Mouse (Mus musculus) liver, embryonic 14.5 days (tissue): ENCODE measurements around the gene Tango2. TPM values are rescaled to one million over a fixed set of nuclear protein-coding genes. Genes with fewer than 3 reads are reported as not detected.

Source experiments
- ATAC-seq: fragments of 200-750 bp; cut with Nextera tagmentation; 2 replicates; pipeline ENCODE4 v1.8.0; 2017; ENCODE audit warnings: moderate number of reproducible peaks, mild to moderate bottlenecking, moderate library complexity; ENCODE audit not compliant: insufficient read depth
- DNase-seq, 3 experiments: peaks; one replicate each; pipeline ENCODE4 v3.0.0-alpha.2; 2012 to 2013; ENCODE audit warnings: low read depth in 3 of 3, low spot score in 3 of 3
- H3K27ac ChIP-seq: fragments of 300-500 bp; sonication (generic); 2 replicates; pipeline ENCODE4 v1.5.1; 2014; ENCODE audit warnings: moderate library complexity, mild to moderate bottlenecking, control low read depth, inconsistent platforms
- H3K27me3 ChIP-seq: fragments of 300-500 bp; sonication (generic); 2 replicates; pipeline ENCODE4 v1.6.1; 2014; ENCODE audit warnings: mild to moderate bottlenecking, low read length, moderate library complexity; ENCODE audit not compliant: control insufficient read depth, insufficient read depth
- H3K36me3 ChIP-seq: fragments of 300-500 bp; sonication (generic); replicated peaks from 2 replicates; pipeline ENCODE4 v1.6.1; 2014; ENCODE audit warnings: low read depth; ENCODE audit not compliant: control insufficient read depth, insufficient read depth
- H3K4me1 ChIP-seq, 2 experiments: fragments of 200-500 bp in 1 of 2; fragments of 300-500 bp in 1 of 2; sonication (generic) in 1 of 2; replicated peaks; 2 replicates each; pipeline ENCODE4 v1.6.1; 2012 to 2014; ENCODE audit warnings: antibody characterized with exemption in 1 of 2, inconsistent platforms in 1 of 2, low read length in 1 of 2; ENCODE audit not compliant: control insufficient read depth in 2 of 2, insufficient read depth in 2 of 2
- H3K4me2 ChIP-seq: fragments of 300-500 bp; sonication (generic); 2 replicates; pipeline ENCODE4 v1.6.1; 2014; ENCODE audit warnings: low read depth, mild to moderate bottlenecking, control low read depth, moderate library complexity
- H3K4me3 ChIP-seq, 2 experiments: fragments of 200-500 bp in 1 of 2; fragments of 300-500 bp in 1 of 2; sonication (generic) in 1 of 2; 2 replicates each; pipeline ENCODE4 v1.5.1; 2012 to 2014; ENCODE audit warnings: low read depth in 2 of 2, low read length in 2 of 2, mild to moderate bottlenecking in 2 of 2, control low read depth in 1 of 2, inconsistent platforms in 1 of 2, moderate library complexity in 1 of 2; ENCODE audit not compliant: insufficient read depth in 1 of 2
- H3K9ac ChIP-seq: fragments of 300-500 bp; sonication (generic); replicated peaks from 2 replicates; pipeline ENCODE4 v1.6.1; 2014; ENCODE audit warnings: mild to moderate bottlenecking, control low read depth, moderate library complexity
- H3K9me3 ChIP-seq: fragments of 300-500 bp; sonication (generic); 2 replicates; pipeline ENCODE4 v1.6.1; 2016; ENCODE audit warnings: low read length, mixed read lengths; ENCODE audit not compliant: control insufficient read depth
- CTCF ChIP-seq: IDR thresholded peaks from 2 replicates; pipeline ENCODE4 v1.5.1; 2016; ENCODE audit warnings: antibody characterized with exemption, low read depth, control low read depth
- EP300 ChIP-seq: IDR thresholded peaks from 2 replicates; pipeline ENCODE4 v1.6.1; 2016; ENCODE audit warnings: antibody characterized with exemption, low read depth
- WGBS: fragments of 180-500 bp; shearing (Covaris S2); extraction: QIAGEN DNeasy Blood & Tissue Kit; methylation state at CpG from one replicate; pipeline ENCODE4 v1.1.7; 2014; ENCODE audit not compliant: insufficient replicate concordance; 5-methylcytosine and 5-hydroxymethylcytosine counted together
- polyA plus RNA-seq, 2 experiments: library from polyadenylated mRNA; depleted of rRNA in 1 of 2; stranded (reverse) in 1 of 2; unstranded in 1 of 2; fragments of >200 nt; fragmentation: Nextera tagmentation in 1 of 2; extraction: Ambion mirVana in 1 of 2; gene quantifications; 2 replicates each; pipeline versions ENCODE4 v1.2.1 to v1.2.3; 2012 to 2014

Tango2 gene
- polyA plus RNA-seq, 2 experiments: 44.5 to 58.8 TPM

DNA sequence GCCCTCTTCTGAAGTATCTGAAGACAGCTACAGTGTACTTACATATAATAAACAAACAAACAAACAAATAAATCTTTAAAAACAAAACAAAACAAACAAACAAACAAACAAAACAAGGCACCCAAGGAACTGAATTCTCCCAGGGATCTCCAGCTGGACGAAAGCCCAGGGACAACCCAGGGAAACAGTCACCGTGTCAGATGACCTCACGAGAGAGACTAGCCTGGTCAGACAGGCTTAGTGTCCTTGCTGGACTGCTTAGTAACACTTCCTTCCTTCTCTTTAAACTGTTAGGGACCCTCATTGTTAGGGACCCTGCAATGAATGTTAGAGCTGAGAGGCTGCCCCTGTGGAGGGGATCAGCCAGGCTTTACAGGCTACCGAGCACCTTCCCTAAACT, 10.6 kb downstream of the Tango2 start:
- ATAC-seq: no peak
- no peak for TF ChIP-seq EP300
- no peak for TF ChIP-seq CTCF
- Histone ChIP-seq H3K4me3 (no peak overlapping the region), H3K36me3 (peaks cover 47% of the 10 kb centered on the region), H3K27me3 (no peaks in the 10 kb centered on the region), H3K9me3 (no peaks in the 10 kb centered on the region), H3K4me1 (peaks cover 8 to 20% of the 10 kb centered on the region in 2 experiments), H3K9ac (no peak overlapping the region), H3K4me2 (no peak overlapping the region), H3K27ac (no peak overlapping the region)
- 81% methylated on average over 4 of the region's 4 CpGs for WGBS
- DNase-seq: no peak

DNA sequence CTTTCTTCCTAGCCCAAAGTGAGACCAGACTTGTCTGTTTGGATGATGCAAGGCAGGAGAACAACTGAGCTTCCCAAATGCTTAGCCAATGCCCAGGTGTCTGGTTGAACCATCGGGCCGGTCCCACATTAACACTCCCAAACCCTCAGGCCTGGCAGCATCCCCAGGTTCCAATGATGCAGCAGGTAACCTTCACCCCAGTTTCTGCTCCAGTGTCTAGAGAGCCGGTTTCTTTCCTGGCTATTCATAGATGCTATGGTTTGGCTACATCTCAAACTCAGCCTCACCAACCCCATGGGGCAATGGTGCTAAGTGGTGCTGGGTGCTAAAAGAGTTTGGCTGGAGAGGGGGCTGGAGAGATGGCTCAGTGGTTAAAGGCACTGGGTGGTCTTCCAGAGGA, 11.9 kb downstream of the Tango2 start:
- TF ChIP-seq EP300 (no peak), CTCF (no peak)
- Histone ChIP-seq H3K9me3 (no peaks in the 10 kb centered on the region), H3K4me1 (peaks cover under 1 to 7% of the 10 kb centered on the region in 2 experiments), H3K4me2 (no peak overlapping the region), H3K27ac (no peak overlapping the region), H3K9ac (no peak overlapping the region), H3K4me3 (no peak overlapping the region), H3K27me3 (no peaks in the 10 kb centered on the region), H3K36me3 (peaks cover 47% of the 10 kb centered on the region)
- DNase-seq (no peak), ATAC-seq (no peak)
- WGBS: 91% methylated on average over 3 of the region's 3 CpGs

DNA sequence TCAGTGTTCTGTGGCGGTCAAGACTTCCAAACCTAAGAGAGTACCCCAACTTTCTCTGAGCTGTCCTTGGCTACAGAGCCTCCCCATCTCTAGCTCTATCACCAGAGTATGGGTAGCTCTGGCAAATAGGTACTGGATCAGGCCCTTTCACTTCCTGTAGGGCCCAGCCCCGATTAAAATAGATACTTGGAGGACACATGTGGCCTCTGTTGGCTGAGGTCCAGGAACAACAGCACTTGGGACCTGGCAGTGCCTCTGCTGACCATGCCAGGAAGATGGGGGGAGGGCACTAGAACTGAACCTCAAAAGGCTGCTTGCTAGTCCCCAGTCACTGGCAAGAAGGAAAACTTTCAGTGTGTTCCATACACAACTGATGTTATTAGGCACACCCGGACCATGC, 13.9 kb downstream of the Tango2 start:
- no peak overlapping the region for H3K4me3 ChIP-seq
- no peaks in the 10 kb centered on the region for H3K27me3 ChIP-seq
- ATAC-seq: no peak
- no peak overlapping the region for H3K9ac ChIP-seq
- no peak overlapping the region for H3K4me2 ChIP-seq
- no peak overlapping the region for H3K27ac ChIP-seq
- TF ChIP-seq EP300 (no peak), CTCF (no peak)
- WGBS: 75% methylated on average over 3 of the region's 3 CpGs
- H3K4me1 ChIP-seq: no peaks in the 10 kb centered on the region
- no peak for DNase-seq
- H3K36me3 ChIP-seq: peaks cover 47% of the 10 kb centered on the region
- no peaks in the 10 kb centered on the region for H3K9me3 ChIP-seq

DNA sequence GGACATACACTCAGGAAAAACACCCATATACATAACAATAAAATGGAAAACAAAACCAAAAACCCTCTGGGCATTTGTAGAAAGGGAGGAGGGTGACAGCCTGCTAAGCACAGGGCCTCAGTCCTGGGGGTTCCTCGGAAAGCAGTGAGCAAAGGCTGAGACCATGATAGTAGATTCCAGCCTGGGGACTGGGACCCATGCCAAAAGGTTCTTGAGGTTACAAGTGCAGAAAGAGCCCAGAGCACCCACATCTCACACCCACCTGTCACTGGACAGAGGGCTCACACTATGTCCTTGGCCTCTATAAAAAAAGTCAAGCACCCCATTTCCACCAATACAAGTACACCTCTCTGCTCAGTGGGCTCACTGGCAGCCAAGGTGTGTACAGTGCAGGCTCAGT, 19.4 kb downstream of the Tango2 start:
- Histone ChIP-seq H3K36me3 (peaks cover 13% of the 10 kb centered on the region), H3K27me3 (no peaks in the 10 kb centered on the region)

DNA sequence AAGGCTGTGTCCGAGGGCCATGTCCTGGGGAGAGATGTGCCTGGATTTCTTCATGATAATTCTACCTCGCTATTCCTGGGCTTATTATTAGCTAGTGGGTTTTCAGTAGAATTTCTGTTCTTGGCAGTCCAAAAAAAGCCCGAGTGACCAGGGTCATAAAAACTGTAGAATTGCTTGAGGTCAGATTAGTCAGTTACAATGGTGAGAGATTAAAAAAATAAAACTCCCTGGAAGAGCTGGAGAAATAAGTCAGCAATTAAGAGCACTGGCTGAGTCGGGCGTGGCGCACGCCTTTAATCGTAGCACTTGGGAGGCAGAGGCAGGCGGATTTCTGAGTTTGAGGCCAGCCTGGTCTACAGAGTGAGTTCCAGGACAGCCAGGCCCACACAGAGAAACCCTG, 20.0 kb downstream of the Tango2 start:
- Histone ChIP-seq H3K27ac (no peak overlapping the region), H3K27me3 (no peaks in the 10 kb centered on the region), H3K9ac (no peak overlapping the region), H3K4me2 (no peak overlapping the region), H3K4me3 (no peak overlapping the region), H3K4me1 (no peaks in the 10 kb centered on the region), H3K9me3 (no peaks in the 10 kb centered on the region), H3K36me3 (peaks cover 12% of the 10 kb centered on the region)
- 83% methylated on average over 9 of the region's 9 CpGs for WGBS
- DNase-seq: no peak
- TF ChIP-seq EP300: no peak
- no peak for ATAC-seq

More for the DNA sequence above, 19.4 kb downstream of the Tango2 start:
- Histone ChIP-seq H3K27ac (no peak overlapping the region), H3K4me3 (no peak overlapping the region), H3K9ac (no peak overlapping the region), H3K9me3 (no peaks in the 10 kb centered on the region), H3K4me1 (no peaks in the 10 kb centered on the region), H3K4me2 (no peak overlapping the region)
- TF ChIP-seq CTCF (no peak), EP300 (no peak)
- ATAC-seq: no peak
- WGBS: 73% methylated on average over 1 of the region's 1 CpGs
- DNase-seq: no peak

DNA sequence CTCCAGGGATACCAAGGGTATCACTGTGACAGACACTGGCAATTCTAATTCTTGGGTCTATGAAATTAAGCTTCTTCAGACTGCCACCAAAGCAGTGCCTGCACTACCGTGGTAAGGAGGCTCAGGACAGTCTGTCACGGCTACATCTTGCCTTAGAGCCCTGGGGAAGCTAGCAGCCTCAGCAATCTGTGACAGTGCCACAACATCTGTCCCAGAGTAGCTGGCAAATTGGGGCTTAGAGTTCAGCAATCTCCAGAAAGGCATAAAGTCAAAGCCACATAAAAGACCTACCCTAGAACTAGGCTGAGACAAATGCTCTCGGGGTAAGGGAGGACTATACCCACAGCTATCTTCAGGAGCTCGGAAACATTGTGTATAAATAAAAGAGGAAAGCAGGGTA, 22.2 kb downstream of the Tango2 start:
- TF ChIP-seq EP300 (no peak), CTCF (no peak)
- no peak overlapping the region for H3K9ac ChIP-seq
- ATAC-seq (no peak), DNase-seq (no peak)
- no peak overlapping the region for H3K4me2 ChIP-seq
- no peaks in the 10 kb centered on the region for H3K9me3 ChIP-seq
- no peaks in the 10 kb centered on the region for H3K4me1 ChIP-seq
- H3K4me3 ChIP-seq: no peak overlapping the region
- H3K36me3 ChIP-seq: peaks cover 25% of the 10 kb centered on the region
- WGBS: 64% methylated on average over 4 of the region's 4 CpGs
- no peak overlapping the region for H3K27ac ChIP-seq
- no peaks in the 10 kb centered on the region for H3K27me3 ChIP-seq
